Mouse (Mus musculus) embryonic stem cell, embryonic (primary cell): ENCODE results near the gene Kif1b.

Source experiments
- CTCF ChIA-PET, 4 experiments: fragments of 300-600 bp in 2 of 4; fragments of 350-600 bp in 2 of 4; sonication (Branson Sonifier 250); formaldehyde crosslinking; loops; one replicate each; lab custom pipeline; 2022; ENCODE audit warnings: inconsistent platforms in 2 of 4; lab: Charles Lee
- POLR2A ChIA-PET, 4 experiments: fragments of 300-600 bp in 2 of 4; fragments of 350-600 bp in 2 of 4; sonication (Branson Sonifier 250); formaldehyde crosslinking; loops; one replicate each; lab custom pipeline; 2022; ENCODE audit warnings: antibody characterized with exemption in 4 of 4, inconsistent platforms in 1 of 4; lab: Charles Lee

Kif1b gene

GRCm38 (mm10) chr4:149302136-149302535 is 5.4 kb downstream of the Kif1b start:
- POLR2A ChIA-PET = interaction anchor here in 1 of 4 experiments (0.6 to 2.9 kb wide), 5 partner anchors 10 to 292 kb away, joined by 3 to 11 read pairs (median 5); no protein-coding TSS in a partner anchor
- CTCF ChIA-PET = interaction anchor here in 2 of 4 experiments (1.0 to 1.5 kb wide), 2 partner anchors 29 to 158 kb away, joined by 3 to 4 read pairs; no protein-coding TSS in a partner anchor

GRCm38 (mm10) chr4:149296501-149296900 is 11.0 kb downstream of the Kif1b start:
- ChIA-PET POLR2A (interaction anchor here in 1 of 4 experiments (0.7 to 1.5 kb wide), 4 partner anchors 10 to 37 kb away, joined by 3 to 4 read pairs (median 3); no protein-coding TSS in a partner anchor), CTCF (interaction anchor here in 1 of 4 experiments (1.6 kb wide), 1 partner anchor 11 kb away, joined by 7 read pairs; the partner anchor contains the start of gene Kif1b)

- ChIA-PET POLR2A (interaction anchor here (0.7 to 1.7 kb wide), 6 partner anchors 9 to 161 kb away, joined by 3 to 5 read pairs (median 3); no protein-coding TSS in a partner anchor), CTCF (interaction anchor here in 2 of 4 experiments (0.7 to 1.1 kb wide), 2 partner anchors 14 kb away, joined by 3 read pairs; partner anchors contain the start of gene Kif1b (in 2 of the 2))
These were observed 14.5 kb downstream of the Kif1b start for GRCm38 (mm10) chr4:149292984-149293383.

- ChIA-PET POLR2A (interaction anchor here in 1 of 4 experiments (0.6 kb wide), 1 partner anchor 190 kb away, joined by 4 read pairs; no protein-coding TSS in a partner anchor), CTCF (interaction anchor here in 2 of 4 experiments (0.7 to 1.8 kb wide), 2 partner anchors 16 to 17 kb away, joined by 3 to 6 read pairs; partner anchors contain the start of gene Kif1b (in 2 of the 2))
These were observed 16.4 kb downstream of the Kif1b start for GRCm38 (mm10) chr4:149291061-149291460.

- ChIA-PET POLR2A (interaction anchor here in 2 of 4 experiments (0.6 to 1.2 kb wide), 6 partner anchors 18 to 1228 kb away, joined by 3 to 14 read pairs (median 4); partner anchors contain the start of gene Kif1b (in 1 of the 2)), CTCF (interaction anchor here in 3 of 4 experiments (0.6 to 1.8 kb wide), 8 partner anchors 17 to 659 kb away, joined by 3 to 7 read pairs (median 4); partner anchors contain the start of gene Kif1b (in 2 of the 3))
These were observed 17.2 kb downstream of the Kif1b start for GRCm38 (mm10) chr4:149290157-149290750.

GRCm38 (mm10) chr4:149286287-149287137 is 21.0 kb downstream of the Kif1b start:
- ChIA-PET CTCF (interaction anchor here in 2 of 4 experiments (0.6 to 0.7 kb wide), 5 partner anchors 9 to 904 kb away, joined by 3 to 5 read pairs (median 3); partner anchors contain the start of gene Kif1b (in 1 of the 2)), POLR2A (interaction anchor here in 3 of 4 experiments (0.6 to 0.8 kb wide), 4 partner anchors 10 to 311 kb away, joined by 3 to 7 read pairs (median 4); no protein-coding TSS in a partner anchor)

- ChIA-PET CTCF (interaction anchor here in 1 of 4 experiments (0.7 kb wide), 1 partner anchor 8 kb away, joined by 3 read pairs; no protein-coding TSS in a partner anchor), POLR2A (interaction anchor here in 1 of 4 experiments (0.7 to 1.2 kb wide), 2 partner anchors 301 to 311 kb away, joined by 4 to 7 read pairs; no protein-coding TSS in a partner anchor)
These were observed 21.8 kb downstream of the Kif1b start for GRCm38 (mm10) chr4:149285691-149286090.

GRCm38 (mm10) chr4:149283018-149283417 is 24.5 kb downstream of the Kif1b start:
- ChIA-PET POLR2A (interaction anchor here in 3 of 4 experiments (1.0 to 1.5 kb wide), 3 partner anchors 13 to 23 kb away, joined by 3 to 8 read pairs (median 5); no protein-coding TSS in a partner anchor), CTCF (interaction anchor here in 1 of 4 experiments (2.2 kb wide), 1 partner anchor 25 kb away, joined by 7 read pairs; the partner anchor contains the start of gene Kif1b)

- CTCF ChIA-PET = interaction anchor here in 2 of 4 experiments (0.5 to 0.6 kb wide), 2 partner anchors 14 to 53 kb away, joined by 3 to 6 read pairs; no protein-coding TSS in a partner anchor
- POLR2A ChIA-PET = interaction anchor here in 2 of 4 experiments (0.6 to 1.6 kb wide), 5 partner anchors 10 to 161 kb away, joined by 3 to 6 read pairs (median 3); no protein-coding TSS in a partner anchor
These were observed 25.3 kb downstream of the Kif1b start for GRCm38 (mm10) chr4:149282025-149282738.

GRCm38 (mm10) chr4:149277571-149277970 is 29.9 kb downstream of the Kif1b start:
- CTCF ChIA-PET = interaction anchor here in 2 of 4 experiments (0.5 to 1.0 kb wide), 2 partner anchors 9 to 30 kb away, joined by 3 read pairs; partner anchors contain the start of gene Kif1b (in 1 of the 2)

GRCm38 (mm10) chr4:149273128-149273527 is 34.4 kb downstream of the Kif1b start:
- POLR2A ChIA-PET = no interaction called here
- CTCF ChIA-PET = no interaction called here

More at GRCm38 (mm10) chr4:149277571-149277970, 29.9 kb downstream of the Kif1b start:
- POLR2A ChIA-PET = interaction anchor here in 3 of 4 experiments (0.7 to 1.4 kb wide), 7 partner anchors 11 to 148 kb away, joined by 3 to 5 read pairs (median 3); partner anchors contain the start of gene Kif1b (in 2 of the 3)

- ChIA-PET CTCF (interaction anchor here in 2 of 4 experiments (0.6 to 0.8 kb wide), 3 partner anchors 40 to 126 kb away, joined by 3 to 4 read pairs (median 3); no protein-coding TSS in a partner anchor), POLR2A (interaction anchor here in 2 of 4 experiments (0.5 to 1.6 kb wide), 4 partner anchors 9 to 79 kb away, joined by 3 read pairs; no protein-coding TSS in a partner anchor)
These were observed 37.0 kb downstream of the Kif1b start for GRCm38 (mm10) chr4:149270541-149270940.

GRCm38 (mm10) chr4:149269026-149269425 is 38.5 kb downstream of the Kif1b start:
- POLR2A ChIA-PET = no interaction called here
- CTCF ChIA-PET = interaction anchor here in 1 of 4 experiments (0.6 kb wide), 1 partner anchor 127 kb away, joined by 3 read pairs; no protein-coding TSS in a partner anchor

- CTCF ChIA-PET = interaction anchor here in 1 of 4 experiments (0.7 kb wide), 1 partner anchor 74 kb away, joined by 3 read pairs; no protein-coding TSS in a partner anchor
- POLR2A ChIA-PET = interaction anchor here in 1 of 4 experiments (0.9 kb wide), 1 partner anchor 11 kb away, joined by 3 read pairs; no protein-coding TSS in a partner anchor
These were observed 42.6 kb downstream of the Kif1b start for GRCm38 (mm10) chr4:149264895-149265294.

- CTCF ChIA-PET = interaction anchor here in 3 of 4 experiments (0.8 to 1.6 kb wide), 3 partner anchors 12 to 280 kb away, joined by 3 to 4 read pairs (median 3); no protein-coding TSS in a partner anchor
- POLR2A ChIA-PET = interaction anchor here in 1 of 4 experiments (0.8 to 2.7 kb wide), 5 partner anchors 19 to 138 kb away, joined by 3 to 14 read pairs (median 4); partner anchors contain the start of gene Kif1b
These were observed 44.3 kb downstream of the Kif1b start for GRCm38 (mm10) chr4:149263218-149263617.

GRCm38 (mm10) chr4:149261466-149261865 is 46.0 kb downstream of the Kif1b start:
- POLR2A ChIA-PET = interaction anchor here in 1 of 4 experiments (0.9 to 2.7 kb wide), 6 partner anchors 9 to 46 kb away, joined by 3 to 14 read pairs (median 4); partner anchors contain the start of gene Kif1b
- CTCF ChIA-PET = interaction anchor here in 1 of 4 experiments (1.6 kb wide), 1 partner anchor 14 kb away, joined by 4 read pairs; no protein-coding TSS in a partner anchor
